Mouse (Mus musculus) liver, embryonic 14.5 days (tissue): ENCODE data around the gene Fbxo46.

ENCODE experiments used
- CTCF ChIP-seq: IDR thresholded peaks from 2 replicates; pipeline ENCODE4 v1.5.1; 2016; ENCODE audit warnings: antibody characterized with exemption, low read depth, control low read depth
- EP300 ChIP-seq: IDR thresholded peaks from 2 replicates; pipeline ENCODE4 v1.6.1; 2016; ENCODE audit warnings: antibody characterized with exemption, low read depth

- no peak for TF ChIP-seq CTCF
- no peak for TF ChIP-seq EP300
Measured at GRCm38 (mm10) chr7:19149626-19150025, 30.0 kb downstream of the Fbxo46 start, which contains the start of gene Snrpd2.
